Mouse (Mus musculus) kidney, postnatal 36 days (tissue): Measurements from ENCODE around the gene Krt88.

ENCODE experiments used
- DNase-seq, 2 experiments: peaks; one replicate each; pipeline ENCODE4 v3.0.0; 2021 to 2022; ENCODE audit warnings: mixed read lengths in 2 of 2

The Krt88 gene

GRCm38 (mm10) chr15:101479007-101479665, 31.6 kb downstream of the Krt88 start:
- DNase-seq, result peak in 1 of 2 experiments; percentile 61

- DNase-seq, result no peak
Observed at GRCm38 (mm10) chr15:101479666-101480060, 32.1 kb downstream of the Krt88 start.

GRCm38 (mm10) chr15:101482056-101482455, 34.5 kb downstream of the Krt88 start:
- no peak for DNase-seq

- no peak for DNase-seq
Observed at GRCm38 (mm10) chr15:101483646-101484045, 36.1 kb downstream of the Krt88 start.

- no peak for DNase-seq
Observed at GRCm38 (mm10) chr15:101484939-101485338, 37.4 kb downstream of the Krt88 start.

- no peak for DNase-seq
Observed at GRCm38 (mm10) chr15:101485911-101486635, 38.5 kb downstream of the Krt88 start.

- no peak for DNase-seq
Observed at GRCm38 (mm10) chr15:101491431-101491830, 43.9 kb downstream of the Krt88 start, which contains the start of gene Krt83. Gene Krt83 (minus strand): TSS chr15:101491512.

GRCm38 (mm10) chr15:101492718-101493117, 45.2 kb downstream of the Krt88 start:
- DNase-seq, result no peak

GRCm38 (mm10) chr15:101493713-101494112, 46.2 kb downstream of the Krt88 start:
- DNase-seq, result no peak

GRCm38 (mm10) chr15:101494203-101494602, 46.7 kb downstream of the Krt88 start:
- DNase-seq, result no peak

- DNase-seq, result no peak
Observed at GRCm38 (mm10) chr15:101495266-101495665, 47.7 kb downstream of the Krt88 start.

GRCm38 (mm10) chr15:101497181-101497580, 49.6 kb downstream of the Krt88 start:
- peak; percentile 51 to 52 for DNase-seq
